Mouse (Mus musculus): ENCODE data around the gene Ppan. TPM values are rescaled to one million over a fixed set of nuclear protein-coding genes. Genes with fewer than 3 reads are reported as not detected.

The Ppan gene
- total RNA-seq (2021): 1 to 10 TPM; 7.9 to 8.6 TPM
- long read RNA-seq, experiment 1, transcript Ppan-201 (11 exons, 1,670 nt): major isoform, 8 of 11 reads
- long read RNA-seq, experiment 1, partial matches to known transcripts: 1 of 11 reads
- long read RNA-seq, experiment 1, other reads (novel, unspliced or antisense): 2 of 11 reads
- long read RNA-seq, experiment 2, partial matches to known transcripts: 0 of 4 reads
- long read RNA-seq, experiment 2, other reads (novel, unspliced or antisense): 0 of 4 reads

GRCm38 (mm10) chr9:20887704-20888385 lies at the start of gene Ppan:
Gene Ppan (plus strand): TSS chr9:20888175.
- H3K4me3 ChIP-seq: peak within 1 kb of the TSS; percentile 93
- DNase-seq: peak; percentile 97
- peak; percentile 8; the same call in 1 of the 2 replicates for TF ChIP-seq CTCF (IDR thresholded peaks at IDR 0.05)
- H3K27ac ChIP-seq: peak within 1 kb of the TSS; percentile 99
- intact Hi-C loops (cut with DNase I): loop anchor here (5.0 kb wide), 1 partner anchor 114 kb away; the partner anchor contains the start of gene Mrpl4

GRCm38 (mm10) chr9:20838931-20839330 lies 49.0 kb upstream of the Ppan start:
- Histone ChIP-seq H3K27ac (no peak overlapping the region), H3K4me3 (no peak overlapping the region)
- DNase-seq: no peak
- intact Hi-C loops (cut with DNase I): loop anchor here (10.0 kb wide), 1 partner anchor 174 kb away; no protein-coding TSS in a partner anchor
- TF ChIP-seq CTCF (IDR thresholded peaks at IDR 0.05): no peak

- no peak overlapping the region for H3K27ac ChIP-seq
- H3K4me3 ChIP-seq: no peak overlapping the region
- no peak for DNase-seq
- intact Hi-C loops (cut with DNase I): no loop called here
- TF ChIP-seq CTCF (IDR thresholded peaks at IDR 0.05): no peak
Measured at GRCm38 (mm10) chr9:20842211-20842610, 45.8 kb upstream of the Ppan start.

GRCm38 (mm10) chr9:20842670-20843069 lies 45.3 kb upstream of the Ppan start:
- Histone ChIP-seq H3K4me3 (no peak overlapping the region), H3K27ac (no peak overlapping the region)
- intact Hi-C loops (cut with DNase I): no loop called here
- peak; percentile 69 for TF ChIP-seq CTCF (IDR thresholded peaks at IDR 0.05)
- no peak for DNase-seq

- no peak for TF ChIP-seq CTCF (IDR thresholded peaks at IDR 0.05)
- intact Hi-C loops (cut with DNase I): no loop called here
Measured at GRCm38 (mm10) chr9:20850179-20850578, 37.8 kb upstream of the Ppan start.

GRCm38 (mm10) chr9:20857131-20857530 lies 30.8 kb upstream of the Ppan start:
- Histone ChIP-seq H3K27ac (no peak overlapping the region), H3K4me3 (no peak overlapping the region)
- peak; percentile 51 for DNase-seq
- intact Hi-C loops (cut with DNase I): no loop called here
- no peak for TF ChIP-seq CTCF (IDR thresholded peaks at IDR 0.05)

More at GRCm38 (mm10) chr9:20850179-20850578, 37.8 kb upstream of the Ppan start:
- no peak overlapping the region for H3K27ac ChIP-seq
- H3K4me3 ChIP-seq: no peak overlapping the region
- DNase-seq: no peak

GRCm38 (mm10) chr9:20859926-20860325 lies 28.0 kb upstream of the Ppan start:
- Histone ChIP-seq H3K4me3 (no peak overlapping the region), H3K27ac (no peak overlapping the region)
- intact Hi-C loops (cut with DNase I): no loop called here
- TF ChIP-seq CTCF (IDR thresholded peaks at IDR 0.05): no peak
- no peak for DNase-seq

GRCm38 (mm10) chr9:20861821-20862220 lies 26.2 kb upstream of the Ppan start:
- TF ChIP-seq CTCF (IDR thresholded peaks at IDR 0.05): peak; percentile 57
- Histone ChIP-seq H3K4me3 (no peak overlapping the region), H3K27ac (no peak overlapping the region)
- DNase-seq: peak; percentile 37
- intact Hi-C loops (cut with DNase I): no loop called here

- no peak overlapping the region for H3K27ac ChIP-seq
- intact Hi-C loops (cut with DNase I): no loop called here
- TF ChIP-seq CTCF (IDR thresholded peaks at IDR 0.05): no peak
Measured at GRCm38 (mm10) chr9:20862225-20862624, 25.8 kb upstream of the Ppan start.

GRCm38 (mm10) chr9:20866879-20867278 lies 21.1 kb upstream of the Ppan start:
- Histone ChIP-seq H3K27ac (no peak overlapping the region), H3K4me3 (no peak overlapping the region)
- no peak for TF ChIP-seq CTCF (IDR thresholded peaks at IDR 0.05)
- intact Hi-C loops (cut with DNase I): no loop called here
- DNase-seq: no peak

More at GRCm38 (mm10) chr9:20862225-20862624, 25.8 kb upstream of the Ppan start:
- no peak for DNase-seq
- no peak overlapping the region for H3K4me3 ChIP-seq

- DNase-seq: peak; percentile 67
- Histone ChIP-seq H3K27ac (peak within 1 kb of the TSS; percentile 78), H3K4me3 (peak within 1 kb of the TSS; percentile 76)
- TF ChIP-seq CTCF (IDR thresholded peaks at IDR 0.05): no peak
- intact Hi-C loops (cut with DNase I): no loop called here
Measured at GRCm38 (mm10) chr9:20868448-20869001, 19.4 kb upstream of the Ppan start, which contains the start of gene A230050P20Rik. Gene A230050P20Rik (plus strand): TSS chr9:20868642.

GRCm38 (mm10) chr9:20869246-20869645 lies 18.7 kb upstream of the Ppan start:
- DNase-seq: no peak
- TF ChIP-seq CTCF (IDR thresholded peaks at IDR 0.05): no peak
- Histone ChIP-seq H3K4me3 (peak overlapping the region; percentile 76), H3K27ac (peak overlapping the region; percentile 78)
- intact Hi-C loops (cut with DNase I): no loop called here

Measured in gastrocnemius, adult 2 months (tissue).